Mouse (Mus musculus): ENCODE data around the gene Ascl1. TPM values are rescaled to one million over a fixed set of nuclear protein-coding genes. Genes with fewer than 3 reads are reported as not detected.

Ascl1 gene
- not detected for polyA plus RNA-seq (2017; shearing (Covaris generic))

GRCm38 (mm10) chr10:87493576-87493975 lies at the start of gene Ascl1:
TSS of gene Ascl1 (minus strand) at chr10:87493660.

GRCm38 (mm10) chr10:87521646-87522045 lies 28.2 kb upstream of the Ascl1 start, which contains the start of gene Pah:
TSS of gene Pah (plus strand) at chr10:87521795.

Other genes starting within 250 kb of the Ascl1 start
- gene Pah, start 28.1 kb upstream of the Ascl1 start, polyA plus RNA-seq (2017; shearing (Covaris generic)): not detected